Mouse (Mus musculus) spleen, postnatal 14 days (tissue): Measurements from ENCODE around the gene Gm38394.

Experiments
- DNase-seq, 2 experiments: peaks; one replicate each; pipeline ENCODE4 v3.0.0; 2021 to 2022; ENCODE audit warnings: low spot score in 2 of 2

Gm38394 gene

DNA sequence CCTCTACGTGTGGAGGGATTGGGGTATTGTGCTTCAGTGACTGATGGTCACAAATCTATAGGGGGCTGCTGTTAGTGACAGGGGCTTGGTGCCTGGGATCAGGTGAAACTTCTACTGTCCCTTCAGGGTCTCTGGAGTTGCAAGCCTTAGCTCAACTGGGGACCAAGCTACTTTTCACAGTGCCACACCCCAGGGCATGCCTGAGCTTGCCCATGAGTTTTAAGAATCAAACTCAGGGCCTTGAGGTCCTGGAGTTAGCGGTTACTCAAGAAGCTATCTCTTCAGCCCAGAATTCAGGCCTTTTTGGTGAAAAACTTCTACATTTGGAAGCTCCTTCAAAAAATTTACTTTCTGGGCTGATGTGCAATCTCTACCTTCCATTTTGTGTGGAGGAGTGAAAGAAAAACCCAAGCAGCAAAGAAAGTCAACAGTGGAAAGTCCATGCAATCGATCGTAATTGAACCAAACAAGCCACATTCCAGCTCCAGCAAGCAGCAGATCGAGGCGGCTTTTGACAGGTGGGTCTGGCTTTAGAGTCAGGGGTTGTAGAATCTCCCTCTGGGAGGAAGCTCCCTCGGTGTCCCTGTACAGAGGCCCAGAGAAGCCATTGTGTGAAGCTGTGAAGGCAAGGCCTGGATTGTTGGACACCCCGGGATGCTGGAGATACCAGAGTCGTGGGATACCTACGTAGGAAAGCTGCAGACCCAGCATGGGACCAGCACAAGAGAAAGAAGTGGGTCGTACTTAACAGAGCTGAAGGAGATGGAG is 3.3 kb upstream of the Gm38394 start:
- DNase-seq: no peak

DNA sequence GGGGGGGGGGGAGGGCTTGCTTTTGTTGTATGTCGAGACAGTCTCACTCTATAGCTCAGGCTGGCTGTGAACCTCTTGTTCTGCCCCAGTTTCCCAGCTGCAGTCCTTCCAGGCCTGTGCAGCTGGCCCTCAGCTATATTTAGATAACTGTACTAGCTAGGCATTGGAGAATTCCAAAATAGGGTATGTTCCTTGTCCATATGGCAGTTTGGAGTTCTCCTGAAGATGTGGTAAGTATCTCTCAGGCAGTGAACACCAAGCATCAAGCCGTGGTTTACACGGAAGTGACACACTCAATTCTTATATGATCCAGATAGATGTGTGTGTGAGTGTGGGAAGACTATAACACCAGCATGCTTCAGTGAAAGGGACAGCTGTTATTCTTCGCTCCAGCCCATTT is 2.3 kb upstream of the Gm38394 start:
- no peak for DNase-seq

DNA sequence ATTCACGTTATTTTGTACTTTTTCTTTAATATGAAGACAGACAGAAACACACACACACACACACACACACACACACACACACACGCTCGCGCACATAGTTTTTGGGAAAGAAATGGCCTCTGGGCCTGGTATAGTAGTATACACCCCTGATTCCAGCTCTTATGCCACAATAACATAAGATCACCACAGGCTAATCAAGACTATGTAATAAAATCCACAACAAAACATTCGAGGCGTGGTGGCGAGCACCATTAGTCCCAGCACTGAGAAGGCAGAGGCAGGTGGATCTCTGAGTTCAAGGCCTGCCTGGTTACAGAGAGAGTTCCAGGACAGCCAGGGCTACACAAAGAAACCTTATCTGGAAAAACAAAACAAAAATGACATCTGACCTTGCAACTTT is 1.8 kb upstream of the Gm38394 start:
- no peak for DNase-seq

GRCm38 (mm10) chr1:133660466-133661202 is 484 bp downstream of the Gm38394 start, which contains the start of gene Zbed6:
Gene Zbed6 (minus strand): TSS chr1:133660885.
- peak; percentile 14 to 36 for DNase-seq

DNA sequence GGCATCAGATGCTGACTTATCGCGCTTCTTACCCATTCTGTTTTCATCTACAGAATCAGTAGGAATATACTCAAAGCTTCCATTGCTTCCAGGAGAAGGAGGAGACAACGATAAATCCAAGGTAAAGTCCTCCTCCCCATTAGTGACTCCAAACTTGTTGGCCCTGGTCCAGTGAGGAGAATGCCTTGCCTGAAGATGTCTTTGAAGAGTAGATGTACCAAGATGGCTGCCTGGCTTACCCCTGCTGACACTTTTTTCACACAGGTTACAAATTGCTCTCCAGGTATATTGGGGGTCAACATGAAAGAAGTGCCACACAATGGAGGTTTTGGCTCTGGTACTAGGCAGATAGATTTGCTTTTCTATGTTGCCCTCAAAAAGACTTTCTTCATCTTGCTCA is 2.2 kb downstream of the Gm38394 start:
- DNase-seq: no peak

- DNase-seq: no peak
Observed at GRCm38 (mm10) chr1:133656811-133657210, 4.3 kb downstream of the Gm38394 start.

DNA sequence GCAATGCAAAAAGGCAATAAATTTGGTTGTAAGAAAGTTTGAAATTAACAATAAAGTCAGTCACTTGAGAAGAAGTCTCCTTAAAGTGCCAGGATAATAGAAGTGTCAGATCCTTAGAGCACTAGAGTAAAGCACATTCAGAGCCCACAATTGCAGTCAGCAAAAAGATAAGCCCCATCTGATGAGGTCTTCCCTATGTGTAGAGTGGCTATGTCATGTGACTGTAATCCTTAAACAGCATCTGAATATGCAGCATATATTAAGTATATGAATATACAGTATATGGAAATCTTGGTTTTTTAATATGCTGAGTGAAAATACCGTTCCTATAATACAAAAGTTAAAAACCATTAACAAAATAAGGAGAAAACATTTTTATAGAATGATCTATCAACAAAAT is 8.1 kb downstream of the Gm38394 start:
- DNase-seq: no peak

DNA sequence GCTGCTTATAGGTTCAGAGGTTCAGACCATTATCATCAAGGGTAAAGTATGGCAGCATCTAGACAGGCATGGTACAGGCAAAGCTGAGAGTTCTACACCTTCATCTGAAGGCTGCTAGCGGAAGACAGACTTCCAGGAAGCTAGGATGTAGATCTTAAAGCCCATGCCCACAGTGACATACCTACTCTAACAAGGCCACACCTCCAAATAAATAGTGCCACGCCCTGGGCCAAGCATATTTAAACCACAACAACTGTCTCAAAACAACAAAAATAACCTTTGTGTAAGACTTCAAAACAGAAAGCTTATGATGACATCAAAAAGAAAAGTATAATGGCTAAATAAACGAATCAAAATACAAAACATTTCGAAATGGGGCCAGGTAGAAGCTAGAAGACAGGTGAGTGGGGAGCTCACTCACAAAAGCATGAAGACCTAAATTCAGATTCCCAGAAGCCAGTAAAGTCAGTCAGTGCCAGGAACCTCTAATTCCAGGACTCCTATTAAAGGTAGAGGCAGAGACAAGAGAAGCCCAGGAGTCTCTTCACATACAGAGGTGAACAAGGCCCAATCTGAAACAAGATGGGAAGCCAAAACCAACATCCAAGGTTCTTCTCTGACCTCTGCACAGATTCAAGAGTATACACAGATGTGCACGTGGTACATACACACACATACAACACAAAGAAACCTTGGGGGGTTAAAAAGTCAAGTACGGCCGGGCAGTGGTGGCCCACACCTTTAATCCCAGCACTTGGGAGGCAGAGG is 10.6 kb downstream of the Gm38394 start:
- DNase-seq: no peak

- no peak for DNase-seq
Observed at GRCm38 (mm10) chr1:133645652-133646051, 15.5 kb downstream of the Gm38394 start.

- no peak for DNase-seq
Observed at GRCm38 (mm10) chr1:133641163-133641562, 20.0 kb downstream of the Gm38394 start.

DNA sequence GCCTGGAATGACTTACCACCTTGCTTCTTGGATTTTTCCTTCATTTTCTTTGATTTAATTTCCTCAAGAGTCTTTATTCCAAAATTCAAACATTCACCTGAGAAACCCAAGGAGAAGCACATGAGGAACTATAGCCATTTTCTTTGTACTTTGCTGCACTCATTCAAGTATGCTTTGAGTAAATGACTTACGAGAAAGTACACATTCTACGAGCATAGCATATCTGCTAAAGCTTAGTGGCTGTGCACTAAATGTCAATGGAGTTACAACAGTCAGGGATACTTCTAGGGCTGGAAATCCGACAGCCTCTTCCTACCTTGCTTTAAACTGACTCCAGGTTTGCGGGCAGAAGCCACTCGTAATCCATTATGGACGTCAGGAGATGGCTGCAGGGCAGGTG is 22.6 kb downstream of the Gm38394 start:
- DNase-seq: no peak

DNA sequence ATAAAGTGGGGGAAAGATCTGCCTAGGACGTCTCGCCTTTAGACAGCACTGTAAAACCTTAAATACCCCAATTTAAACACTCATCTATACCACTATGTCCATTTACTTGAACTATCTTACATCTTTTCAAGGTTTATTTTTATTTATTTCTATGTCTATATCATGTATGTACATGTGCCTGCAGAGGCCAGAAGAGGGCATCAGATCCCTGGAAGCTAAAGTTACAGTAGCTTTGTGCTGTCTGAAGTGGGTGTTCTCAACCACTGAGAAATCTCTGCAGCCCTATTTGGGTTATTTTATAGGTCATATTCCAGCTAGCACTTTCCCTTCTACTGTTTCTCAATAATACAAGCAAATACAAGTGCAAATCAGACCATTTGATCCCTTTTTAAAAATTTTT is 28.9 kb downstream of the Gm38394 start:
- DNase-seq: no peak

DNA sequence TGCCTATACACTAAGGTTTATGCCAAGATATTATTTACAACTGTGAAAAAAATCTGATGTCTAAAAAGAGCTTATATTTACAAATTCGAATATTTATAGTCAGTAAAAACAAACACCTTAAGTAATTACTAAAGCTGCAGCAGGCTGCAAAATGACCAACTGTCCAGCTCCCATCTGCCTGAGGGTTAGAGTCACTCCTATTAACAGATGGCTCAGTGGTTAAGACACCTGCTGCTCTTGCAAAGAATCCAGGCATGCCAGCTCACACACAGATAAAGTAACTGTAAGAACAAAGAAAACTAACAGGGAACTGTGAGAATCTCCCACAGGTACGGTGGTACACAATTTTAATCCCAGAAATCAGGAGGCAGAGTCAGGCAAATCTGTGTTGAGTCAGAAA is 36.1 kb downstream of the Gm38394 start:
- DNase-seq: no peak

- no peak for DNase-seq
Observed at GRCm38 (mm10) chr1:133618311-133618710, 42.8 kb downstream of the Gm38394 start.

GRCm38 (mm10) chr1:133617908-133618307 is 43.2 kb downstream of the Gm38394 start:
- DNase-seq: no peak

GRCm38 (mm10) chr1:133613817-133614216 is 47.3 kb downstream of the Gm38394 start:
- DNase-seq: peak in 1 of 2 experiments; percentile 16

DNA sequence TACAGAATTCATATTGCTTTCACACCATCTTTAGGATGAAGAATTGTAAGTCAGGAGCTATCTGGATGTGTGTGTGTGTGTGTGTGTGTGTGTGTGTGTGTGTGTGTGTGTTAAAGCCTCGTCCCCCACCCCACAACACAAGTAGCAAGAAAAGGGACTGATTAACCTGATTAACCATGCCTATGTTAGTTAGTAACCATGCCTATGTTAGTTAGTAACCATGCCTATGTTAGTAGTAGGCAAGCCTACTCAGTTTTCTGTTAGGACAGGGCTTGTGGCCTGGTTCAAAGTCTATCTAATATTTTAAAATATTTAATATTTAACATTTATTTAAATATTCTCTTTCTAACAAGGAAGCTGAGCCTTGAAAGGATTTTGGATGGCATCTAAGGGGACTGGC is 49.7 kb downstream of the Gm38394 start:
- no peak for DNase-seq

- no peak for DNase-seq
Observed at GRCm38 (mm10) chr1:133610601-133611000, 50.5 kb downstream of the Gm38394 start.

GRCm38 (mm10) chr1:133609771-133610502 is 51.2 kb downstream of the Gm38394 start, which contains the start of gene Snrpe:
Gene Snrpe (minus strand): TSS chr1:133610291.
- peak; percentile 94 to 97 for DNase-seq

- DNase-seq: no peak
Observed at GRCm38 (mm10) chr1:133603174-133603573, 57.9 kb downstream of the Gm38394 start.

- DNase-seq: no peak
Observed at GRCm38 (mm10) chr1:133596298-133597007, 64.7 kb downstream of the Gm38394 start.
